Mouse (Mus musculus): ENCODE measurements around the gene Kif18b.
A peak's percentile ranks its signal among the peaks of the same experiment; 100 is the strongest.

The Kif18b gene

DNA sequence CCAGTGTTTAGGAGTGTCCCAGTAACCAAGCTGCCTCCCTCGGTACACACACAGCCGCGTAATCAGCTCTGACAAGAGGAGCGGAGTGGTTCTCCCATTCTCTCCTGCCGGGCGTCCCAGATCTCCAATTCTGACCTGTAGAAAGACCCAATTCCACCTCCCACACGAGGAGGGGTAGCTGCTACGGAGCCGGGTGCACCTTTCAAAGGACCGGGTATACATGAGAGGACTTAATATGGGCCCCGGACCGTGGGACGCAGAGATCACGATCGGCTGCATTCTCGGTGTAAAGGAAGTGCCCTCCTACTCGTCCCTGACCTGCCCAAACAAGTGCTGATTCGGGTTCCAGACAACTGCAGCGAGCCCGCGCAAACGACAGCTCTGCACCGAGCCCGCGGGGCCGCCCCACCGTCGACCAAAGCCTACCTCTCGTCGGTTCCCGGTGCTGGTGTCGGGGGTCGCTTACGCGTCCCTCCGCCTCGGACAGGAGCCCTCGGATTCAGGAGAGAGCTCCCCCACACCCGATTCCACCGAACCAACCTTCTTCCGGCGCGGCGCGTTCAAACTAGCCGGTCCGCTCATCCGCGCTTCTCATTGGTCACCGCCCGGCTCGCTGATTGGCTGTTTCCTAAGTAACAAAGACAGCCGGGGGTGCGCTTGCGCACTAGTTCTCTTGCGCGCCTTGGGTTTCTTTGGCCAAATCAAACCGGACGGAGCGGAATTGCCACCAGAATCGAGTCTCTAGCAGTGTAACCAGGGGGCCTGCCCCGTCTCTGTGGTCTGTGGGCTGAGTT lies at the start of gene Kif18b:
Kif18b (minus strand) TSS at position 568 of the 794 bp plus-strand sequence.
- DNase-seq = peak; percentile 100

DNA sequence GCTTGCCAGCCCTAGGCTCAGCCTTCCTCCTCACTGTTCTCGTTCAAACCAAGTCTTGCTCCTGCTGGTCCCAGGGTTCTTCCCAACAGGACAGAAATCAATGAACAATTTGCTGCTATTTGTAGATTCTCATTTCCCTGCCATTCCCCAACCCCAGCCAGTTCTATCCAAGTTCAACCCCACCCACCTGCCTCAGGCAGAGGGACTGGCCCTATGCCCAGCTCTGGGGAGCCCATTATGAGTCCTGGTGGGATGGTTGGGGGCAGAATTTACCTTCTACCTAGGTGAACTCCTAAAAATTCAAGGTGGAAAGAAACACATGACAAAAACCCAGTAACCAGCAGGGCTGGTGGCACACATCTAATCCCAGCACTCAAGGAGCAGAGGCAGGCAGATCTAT lies 47.4 kb upstream of the Kif18b start:
- no peak for DNase-seq

DNA sequence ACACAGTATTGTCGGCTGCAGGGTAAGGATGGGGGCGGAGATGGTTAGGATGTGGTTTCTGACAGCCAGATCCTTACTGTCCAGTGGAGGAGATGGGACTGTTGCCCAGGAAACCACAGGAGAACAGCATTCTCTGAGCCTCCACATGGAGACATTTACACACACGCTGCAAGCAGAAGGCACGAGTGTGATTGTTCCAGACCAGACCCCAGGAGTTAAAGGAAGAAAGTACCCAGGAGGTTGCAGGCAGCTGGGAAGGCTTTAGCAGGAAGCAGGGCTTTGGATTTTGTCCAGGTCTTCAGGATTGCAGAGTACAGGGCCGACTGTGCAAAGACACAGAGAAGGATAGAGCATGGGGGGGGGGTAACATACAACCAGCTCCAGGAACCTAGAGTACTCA lies 46.7 kb upstream of the Kif18b start:
- DNase-seq = no peak

DNA sequence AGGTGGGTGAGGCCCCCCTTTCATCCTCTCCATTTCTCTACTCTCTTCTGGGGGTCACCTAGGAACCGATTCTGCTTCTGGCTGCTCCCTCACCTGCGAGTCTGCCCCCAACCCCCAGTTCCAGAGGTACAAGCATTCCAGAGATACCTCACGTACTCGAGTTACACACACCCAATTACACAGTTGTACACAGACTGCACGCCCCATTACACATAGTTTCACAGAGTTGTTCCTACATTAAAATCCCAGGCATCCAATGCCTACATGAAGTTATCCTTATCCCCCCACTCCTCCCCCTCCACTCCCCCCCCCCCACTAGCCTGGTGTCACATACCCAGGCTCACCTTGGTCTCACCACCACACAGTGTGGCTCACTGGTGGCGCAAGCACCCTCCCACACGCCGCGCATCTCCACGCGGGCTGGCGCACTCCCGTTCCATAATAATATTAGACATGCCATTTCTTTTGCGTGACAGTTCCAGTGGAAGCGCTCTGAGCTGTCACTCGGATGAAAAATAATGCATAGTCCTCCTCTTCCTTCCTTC lies 39.7 kb upstream of the Kif18b start:
- DNase-seq = no peak

DNA sequence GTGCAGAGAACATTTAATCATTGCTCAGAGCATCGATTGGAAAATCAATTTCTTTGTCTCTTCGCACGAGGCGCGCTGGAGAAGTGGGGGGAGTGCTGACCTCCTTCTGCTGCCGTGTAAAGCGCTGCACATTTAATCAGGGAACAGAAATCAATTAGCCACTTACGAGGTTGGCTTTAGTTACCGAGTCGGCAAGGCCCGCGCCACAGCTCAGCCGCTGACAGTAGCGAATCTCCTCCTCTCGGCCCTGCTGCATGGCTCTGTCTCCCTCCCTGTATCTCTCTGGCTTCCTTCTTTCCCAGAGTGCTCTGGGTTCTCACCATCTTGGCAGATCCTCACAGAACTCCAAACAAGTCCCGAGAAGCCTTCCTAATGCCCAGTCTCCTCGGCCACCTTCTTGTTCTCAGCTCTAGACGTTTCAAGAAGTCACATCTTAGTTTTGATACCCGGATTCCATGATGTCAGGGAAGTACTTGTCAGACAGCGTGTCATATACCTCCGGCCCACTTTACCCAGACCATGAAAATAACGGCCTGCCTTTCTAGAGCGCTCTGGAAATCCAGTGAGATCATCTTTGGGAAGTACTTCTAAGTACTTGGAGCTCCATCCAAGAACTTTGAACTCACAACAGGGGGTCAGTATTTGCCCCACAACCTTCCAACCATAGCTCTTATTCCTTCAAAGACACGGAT lies 39.1 kb upstream of the Kif18b start:
- no peak for DNase-seq

DNA sequence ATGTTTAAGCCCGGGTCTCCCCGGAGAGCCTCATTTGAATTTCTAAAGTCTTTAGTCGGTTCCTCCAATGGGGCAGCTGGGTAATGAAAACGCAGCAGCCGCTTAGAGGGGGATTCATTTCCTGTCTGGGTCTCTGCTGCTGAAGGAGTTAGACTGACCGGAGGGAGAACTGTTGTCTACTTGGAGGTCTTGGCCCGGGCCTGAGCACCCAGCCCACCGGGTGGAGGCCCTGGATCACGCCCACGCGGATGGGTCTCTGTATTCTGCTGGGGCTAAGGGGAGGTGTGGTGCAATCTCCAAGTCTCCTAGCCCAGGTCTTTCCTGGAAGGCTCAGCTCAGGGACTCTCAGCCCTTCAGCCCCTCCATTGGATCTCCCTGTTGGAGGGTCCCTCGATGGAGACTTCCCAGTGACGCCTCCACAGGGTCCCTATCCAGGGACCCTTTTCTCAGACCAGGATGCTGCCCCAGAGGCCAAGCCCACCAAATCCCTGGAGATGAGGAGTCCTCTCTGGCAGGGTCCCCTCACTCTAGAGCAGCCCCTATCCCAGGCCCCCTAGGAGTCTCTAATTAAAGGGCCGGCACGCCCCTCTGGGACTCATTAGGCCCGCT lies 38.4 kb upstream of the Kif18b start:
- DNase-seq = no peak

DNA sequence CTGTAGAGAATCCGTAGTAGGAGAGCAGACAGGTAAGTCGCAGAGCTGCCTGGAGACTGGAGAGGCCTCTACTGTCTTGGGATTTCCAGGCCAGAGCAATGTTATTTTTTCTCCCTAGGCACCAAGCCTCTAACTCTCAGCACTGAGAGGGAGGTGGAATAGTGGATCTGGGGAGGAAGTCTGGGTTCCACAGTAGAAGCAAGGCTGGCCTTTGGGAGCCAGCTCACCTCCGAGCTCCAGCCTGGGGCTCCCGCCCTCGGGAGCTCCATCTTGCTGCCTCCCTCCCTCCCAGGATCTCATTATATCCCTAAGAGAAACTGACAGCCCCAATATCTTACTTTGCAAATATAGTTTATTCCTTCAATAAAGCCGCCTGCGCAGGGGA lies 37.9 kb upstream of the Kif18b start:
- DNase-seq = no peak

DNA sequence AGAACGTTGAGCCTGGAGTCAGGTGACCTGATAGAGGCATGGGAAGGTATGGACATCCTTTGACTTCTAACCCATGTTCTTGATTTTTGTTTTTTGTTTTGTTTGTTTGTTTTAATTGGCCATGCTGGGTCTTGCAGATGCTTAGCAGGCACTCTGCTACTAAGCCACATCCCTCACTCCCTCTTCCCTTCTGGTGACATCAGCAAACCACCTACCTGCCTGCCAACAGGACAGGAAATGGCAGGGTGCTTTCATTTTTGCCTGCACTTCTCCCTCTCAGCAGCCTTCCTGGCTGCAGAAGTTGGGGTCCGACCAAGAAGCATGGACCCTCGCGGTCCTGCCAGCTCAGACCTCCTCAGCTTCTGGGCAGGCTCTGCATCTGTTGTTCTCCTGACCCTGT lies 36.2 kb upstream of the Kif18b start:
- DNase-seq = no peak

DNA sequence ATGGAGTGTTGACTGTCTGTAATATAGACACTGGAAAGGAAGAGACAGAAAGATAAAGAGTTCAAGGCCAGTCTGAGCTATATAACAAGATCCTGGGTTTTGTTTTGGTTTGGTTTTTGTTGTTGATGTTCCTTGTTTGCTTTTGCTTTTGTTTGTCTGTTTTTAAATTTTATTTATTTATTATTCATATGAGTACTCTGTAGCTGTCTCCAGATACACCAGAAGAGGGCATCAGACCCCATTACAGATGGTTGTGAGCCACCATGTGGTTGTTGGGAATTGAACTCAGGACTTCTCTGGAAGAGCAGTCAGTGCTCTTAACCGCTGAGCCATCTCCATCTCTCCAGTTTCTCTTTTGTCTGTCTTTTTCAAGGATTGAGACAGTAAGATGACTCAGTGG lies 33.9 kb upstream of the Kif18b start:
- no peak for DNase-seq

DNA sequence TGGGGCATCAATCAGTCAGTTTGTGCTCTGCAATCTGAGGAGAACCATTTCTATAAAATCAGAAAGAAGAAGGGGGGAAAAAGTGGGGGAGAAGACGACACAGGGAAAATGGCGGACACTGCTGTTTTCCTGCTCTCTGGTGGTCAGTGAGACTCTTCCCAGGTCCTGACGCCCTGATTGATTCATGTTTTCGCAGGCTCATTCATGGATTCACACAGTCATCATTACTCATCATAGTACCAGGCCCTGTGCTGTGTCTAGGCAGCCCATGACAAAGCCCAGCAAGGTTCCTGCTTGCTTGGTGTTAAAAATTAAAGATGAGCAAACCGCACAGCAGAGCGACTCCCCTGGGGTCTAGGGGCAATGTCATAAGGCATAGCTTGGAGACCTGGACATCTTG lies 33.5 kb upstream of the Kif18b start:
- DNase-seq = no peak

DNA sequence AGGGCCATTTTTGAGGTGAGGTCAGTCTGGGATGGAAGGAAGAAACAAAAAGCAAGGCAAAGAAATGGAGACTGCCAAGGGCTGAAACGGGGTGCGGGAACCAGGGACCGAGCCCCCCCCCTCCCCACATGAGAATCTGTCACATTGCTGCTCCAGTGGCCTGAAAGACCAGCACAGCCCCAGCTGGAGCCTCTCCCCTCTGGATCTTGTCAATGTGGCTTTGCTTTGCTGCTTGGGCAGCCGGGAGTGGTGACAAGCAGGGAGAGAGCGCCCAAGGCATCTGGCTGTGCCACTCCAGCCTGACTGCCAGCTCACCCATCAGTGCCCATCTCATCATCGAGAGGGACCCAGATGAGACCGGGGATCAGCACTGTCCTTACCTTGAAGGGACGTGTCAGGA lies 32.8 kb upstream of the Kif18b start:
- no peak for DNase-seq

DNA sequence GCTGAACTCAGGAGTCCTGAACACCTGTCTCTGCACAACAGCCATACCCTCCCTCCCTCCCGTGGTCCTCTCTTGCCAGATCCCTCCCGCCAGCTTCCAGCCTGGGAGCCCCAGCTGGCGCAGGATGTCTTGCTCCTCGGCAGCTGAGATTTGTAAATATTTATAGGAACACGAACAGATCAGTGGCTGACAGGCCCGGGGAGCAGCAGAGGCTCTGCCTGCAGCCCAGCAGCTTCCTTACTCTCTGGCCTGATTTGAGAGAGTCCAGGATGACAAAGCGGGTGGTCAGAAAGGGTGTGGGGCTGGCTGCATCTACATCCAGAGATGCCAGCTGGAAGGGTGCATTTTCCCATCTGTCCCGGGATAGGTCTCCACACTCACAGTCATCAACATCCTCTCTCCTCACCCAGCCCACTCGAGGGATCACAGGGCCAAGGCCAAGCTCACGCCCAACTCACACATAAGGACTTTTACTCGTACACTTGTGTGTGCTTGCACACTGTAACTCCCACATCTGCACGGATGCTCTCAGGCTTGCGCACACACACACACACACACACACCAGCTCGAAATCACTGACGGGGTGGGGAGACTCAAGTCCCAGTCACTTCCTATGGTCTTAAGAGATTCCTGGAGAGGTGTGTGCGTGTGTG lies 32.2 kb upstream of the Kif18b start:
- peak; percentile 95 for DNase-seq

DNA sequence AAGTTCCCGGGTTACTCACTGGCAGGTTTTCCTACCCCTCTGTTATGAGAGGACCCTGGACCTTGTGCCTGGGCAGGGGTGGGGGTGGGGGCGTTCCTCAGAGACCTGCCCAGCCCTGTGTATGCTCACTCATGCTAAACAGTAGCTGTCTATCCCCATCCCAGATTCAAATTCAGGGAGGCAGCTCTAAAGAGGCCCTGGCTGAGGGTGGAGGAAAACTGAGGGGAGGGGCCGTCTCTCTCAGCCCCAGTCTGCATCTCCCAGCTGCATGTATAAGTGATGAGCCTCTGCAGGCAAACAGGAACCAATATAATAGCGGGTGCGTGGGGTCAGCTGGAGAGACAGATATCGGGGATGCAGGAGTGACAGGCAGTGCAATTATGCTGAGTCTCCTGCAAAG lies 28.0 kb upstream of the Kif18b start:
- DNase-seq = peak; percentile 82

DNA sequence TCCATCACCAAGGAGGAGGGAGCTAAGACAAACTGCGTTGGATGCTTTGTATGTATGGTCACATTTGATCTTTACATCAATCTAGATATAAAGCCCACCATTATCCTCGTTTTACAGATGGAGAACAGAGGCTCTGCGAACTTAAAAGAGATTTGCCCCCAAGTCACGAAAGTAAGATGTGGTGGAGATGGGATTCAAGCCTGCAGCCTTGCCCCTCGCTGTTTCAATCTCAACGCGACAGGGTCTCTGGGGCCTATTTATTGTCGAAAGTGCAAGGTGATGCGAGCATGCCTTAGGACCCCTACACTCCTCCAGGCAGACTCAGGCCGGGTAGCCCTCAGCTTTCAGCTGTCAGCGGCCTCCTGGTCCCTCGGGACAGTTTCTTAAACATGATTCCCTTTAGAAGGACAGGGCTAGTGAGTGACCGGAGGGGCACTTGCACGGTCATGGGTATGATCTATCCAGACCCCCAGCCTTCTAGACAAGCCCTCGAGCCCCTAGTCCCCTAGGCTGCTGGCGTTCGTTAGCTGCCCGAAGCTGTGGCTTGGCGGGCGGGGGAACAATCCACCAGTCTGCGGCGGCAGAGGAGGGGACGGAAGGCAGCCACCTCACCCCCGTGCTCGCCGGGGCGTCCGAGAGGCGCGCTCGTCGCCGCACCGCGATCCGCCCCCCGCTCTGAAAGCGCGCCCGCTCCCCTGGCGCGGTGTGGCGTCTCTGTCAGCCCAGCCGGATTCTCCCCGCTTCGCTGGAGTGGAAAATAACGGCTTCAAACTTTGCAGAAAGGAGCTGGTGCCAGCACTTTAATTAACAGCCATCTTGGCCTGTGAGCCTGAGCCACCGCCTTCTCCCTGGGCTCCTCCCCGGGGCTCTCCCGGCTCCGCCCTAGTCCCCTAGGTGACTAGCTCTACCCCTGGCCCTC lies 23.4 kb upstream of the Kif18b start:
- peak; percentile 95 for DNase-seq

DNA sequence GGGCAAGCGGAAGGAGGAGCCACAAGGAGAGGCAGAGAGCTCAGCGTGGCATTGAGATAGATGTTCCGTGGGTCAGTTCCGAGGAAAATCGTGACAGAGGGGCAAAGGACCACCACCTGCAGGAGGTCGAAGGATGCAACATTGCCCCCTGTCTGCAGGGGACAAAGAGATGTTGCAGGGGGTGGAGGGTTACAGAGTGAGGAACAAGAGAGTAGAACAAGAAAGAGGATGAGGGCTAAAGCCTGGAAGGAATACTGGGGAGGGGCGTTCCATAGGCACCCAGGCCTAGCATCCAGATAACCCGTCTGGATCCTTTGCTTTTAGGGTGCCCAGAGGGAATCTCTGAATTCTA lies 22.0 kb upstream of the Kif18b start:
- DNase-seq = no peak

DNA sequence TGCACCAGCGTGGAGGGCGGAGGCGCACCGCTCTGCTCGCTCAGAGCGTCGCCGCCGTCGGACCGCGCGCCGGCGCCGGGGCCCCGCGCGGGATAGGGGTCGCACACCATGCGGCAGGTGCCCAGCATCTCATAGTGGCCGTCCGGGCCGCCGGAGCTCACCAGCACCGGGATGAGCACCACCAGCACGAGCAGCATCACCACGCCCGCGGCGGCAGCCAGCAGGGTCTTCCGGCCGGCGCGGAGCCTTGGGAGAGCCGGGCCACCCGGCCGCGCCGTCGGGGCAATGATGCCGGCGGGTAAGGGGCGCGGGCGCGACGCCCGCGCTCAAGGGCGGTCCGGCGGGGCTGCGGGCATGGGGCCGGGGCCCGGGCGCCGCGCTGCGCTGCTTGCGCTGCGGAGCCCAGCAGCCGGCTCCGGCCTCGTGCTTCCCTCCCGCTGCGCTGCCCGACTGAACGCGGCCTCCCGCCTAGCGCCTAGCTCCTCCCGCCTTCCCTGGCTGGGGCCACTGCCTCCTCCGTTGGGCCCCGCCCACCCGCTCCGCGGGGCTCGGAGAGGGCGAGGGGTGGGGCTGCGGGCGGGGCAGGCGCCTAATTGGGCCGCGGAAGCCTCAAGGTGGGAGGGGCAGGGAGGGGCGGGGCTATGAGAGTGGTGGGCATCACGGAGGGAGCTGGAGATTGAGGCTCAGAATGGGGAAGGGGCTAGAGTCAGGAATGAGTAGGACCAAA lies 21.5 kb upstream of the Kif18b start, which contains the start of gene C1ql1:
C1ql1 (minus strand) TSS at position 424 of the 727 bp plus-strand sequence.
- DNase-seq = peak; percentile 98

DNA sequence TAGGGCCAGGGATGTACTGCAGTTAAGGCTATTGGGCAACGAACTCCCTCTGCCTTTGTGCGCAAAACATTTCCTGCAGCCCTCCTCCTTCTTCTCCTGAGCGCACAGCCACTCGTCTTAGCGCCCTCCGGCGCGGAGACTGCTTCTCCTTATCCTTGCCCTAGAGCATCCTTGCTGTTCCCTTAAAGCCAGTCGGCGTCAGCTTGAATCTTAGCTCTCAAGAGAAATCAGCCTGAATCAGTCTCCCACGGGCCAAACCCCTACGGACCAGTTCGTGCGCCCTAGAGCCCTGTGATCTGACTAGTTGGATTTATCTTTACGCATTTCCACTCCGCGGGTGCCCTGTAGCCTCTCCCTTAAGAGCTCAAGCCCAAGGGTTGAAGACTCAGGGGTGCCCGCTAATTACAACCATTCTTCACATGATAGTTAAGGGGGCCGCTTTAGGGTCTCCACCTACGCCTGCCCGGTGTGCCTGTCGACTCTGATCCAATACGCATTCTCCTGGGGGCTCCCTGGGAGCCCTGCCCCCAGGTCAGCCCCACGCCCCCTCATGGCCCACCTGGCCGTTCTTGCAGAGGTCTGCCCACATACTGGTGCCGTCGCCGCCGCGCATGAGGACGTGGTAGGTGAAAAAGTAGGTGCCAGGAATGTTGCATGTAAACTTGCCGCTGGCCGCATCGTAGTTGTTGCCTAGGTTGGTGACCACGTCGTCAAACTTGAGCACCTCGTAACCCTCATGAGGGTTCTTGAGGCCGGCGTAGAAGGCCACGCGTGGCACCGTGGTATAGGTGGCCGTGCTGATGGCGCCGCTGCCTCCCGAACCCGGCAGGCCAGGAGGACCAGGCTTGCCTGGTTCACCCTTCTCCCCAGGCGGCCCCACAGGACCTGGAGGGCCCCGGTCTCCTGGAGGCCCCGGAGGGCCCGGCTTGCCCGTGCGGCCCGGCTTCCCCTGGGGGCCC lies 20.7 kb upstream of the Kif18b start:
- no peak for DNase-seq

DNA sequence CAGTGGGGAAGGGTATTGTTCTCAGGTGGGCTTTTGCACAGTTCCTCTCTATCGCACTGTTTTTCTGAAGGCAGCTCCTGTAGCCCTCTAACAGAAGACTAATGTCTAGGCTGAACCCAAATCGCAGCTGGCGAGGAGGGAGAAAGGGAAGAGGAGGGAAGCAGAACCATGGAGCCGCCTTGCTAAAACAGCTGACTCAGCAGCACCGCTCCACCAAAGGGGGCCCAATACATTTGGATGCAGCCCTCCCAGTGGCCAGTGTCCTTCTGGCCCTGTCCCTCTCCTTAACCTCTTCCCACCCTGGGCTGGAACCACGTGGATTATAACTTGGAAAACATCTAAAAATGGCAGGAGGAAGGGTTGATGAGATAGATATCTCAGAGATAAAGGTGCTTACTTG lies 16.3 kb upstream of the Kif18b start:
- no peak for DNase-seq

DNA sequence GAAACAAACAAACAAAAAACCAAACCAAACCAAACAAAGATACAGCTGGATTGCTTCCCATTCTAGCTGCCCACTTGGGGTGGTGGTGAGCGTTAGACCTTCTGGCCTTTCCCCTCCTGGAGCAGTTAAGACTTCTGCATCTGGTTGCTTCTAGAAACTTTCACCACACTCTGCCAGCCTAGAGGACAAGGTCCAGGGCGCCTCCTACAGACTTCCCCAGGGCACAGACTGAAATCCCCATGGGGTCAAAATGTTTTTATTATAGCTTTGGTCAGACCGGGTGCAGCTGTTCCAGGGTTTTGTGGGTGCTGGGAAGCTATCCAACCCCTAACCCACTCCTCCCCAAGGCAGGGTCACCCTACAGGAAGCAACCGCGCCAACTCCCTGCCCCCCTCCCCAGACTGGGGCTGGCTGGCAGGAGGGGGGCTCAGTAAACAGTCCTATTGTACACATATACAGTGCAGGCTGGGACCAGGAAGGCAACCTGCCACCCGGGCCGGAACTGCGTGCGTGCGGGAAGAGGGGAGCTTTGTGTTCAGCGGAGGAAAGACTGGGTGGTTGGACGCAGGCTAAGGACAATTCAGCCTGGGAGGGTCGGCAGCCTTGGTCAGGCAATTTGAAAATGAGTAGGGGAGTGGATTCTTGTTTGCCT lies 14.2 kb upstream of the Kif18b start:
- peak; percentile 79 for DNase-seq

Measured in heart, adult 11 months (tissue).